Mouse (Mus musculus): Measurements from ENCODE around the gene Palm2. TPM values are rescaled to one million over a fixed set of nuclear protein-coding genes. Genes with fewer than 3 reads are reported as not detected.

Gene Palm2
- total RNA-seq, 1 experiment = 1.8 TPM

DNA sequence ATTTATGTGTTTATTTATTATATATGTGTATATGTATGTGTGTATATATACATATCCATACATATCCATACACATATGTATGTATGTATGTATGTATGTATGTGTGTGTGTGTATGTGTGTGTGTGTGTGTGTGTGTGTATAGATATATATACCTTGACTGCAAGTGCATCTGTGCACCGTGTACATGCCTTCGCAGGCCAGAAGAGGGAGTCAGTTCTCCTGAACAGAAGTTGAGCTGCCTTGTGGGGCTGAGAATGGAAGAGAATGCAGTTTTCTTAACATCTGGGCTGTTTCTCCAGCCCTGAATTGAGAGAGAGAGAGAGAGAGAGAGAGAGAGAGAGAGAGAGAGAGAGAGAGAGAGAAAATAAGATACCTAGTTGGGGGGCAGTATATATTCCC is 289.6 kb downstream of the Palm2 start:
- Histone ChIP-seq H3K27ac (ENCODE audit: insufficient read depth, low read depth, low read length, poor library complexity, severe bottlenecking) (no peak overlapping the region), H3K4me1 (ENCODE audit: control insufficient read depth in 2 of 2, insufficient read depth in 2 of 2, low read length in 2 of 2, poor library complexity in 1 of 2) (peaks cover 0 to 4% of the 10 kb centered on the region in 2 experiments; a peak in 1 of 4 replicates), H3K9me3 (ENCODE audit: control insufficient read depth, insufficient read depth, low read depth, low read length) (no peaks in the 10 kb centered on the region), H3K9ac (ENCODE audit: insufficient read depth, low read depth, low read length, poor library complexity, severe bottlenecking) (no peak overlapping the region), H3K4me3 (ENCODE audit: insufficient read depth in 1 of 2, low read depth in 1 of 2, low read length in 2 of 2, poor library complexity in 1 of 2, severe bottlenecking in 1 of 2) (no peak overlapping the region), H3K36me3 (ENCODE audit: control insufficient read depth, insufficient read depth, low read length, poor library complexity, severe bottlenecking) (no peaks in the 10 kb centered on the region)
- in situ Hi-C loops (cut with MboI; ENCODE audit: low sequenced_read_pairs in 2 of 2, unreplicated experiment in 2 of 2) = no loop called here
- peak; percentile 37 for DNase-seq (ENCODE audit: low read depth, low spot score)
- TF ChIP-seq HCFC1 (IDR thresholded peaks at IDR 0.05; ENCODE audit: borderline replicate concordance, insufficient read depth, low read length) = no peak
- no peak for TF ChIP-seq ZNF384 (IDR thresholded peaks at IDR 0.05; ENCODE audit: low read depth, low read length)
- no peak for TF ChIP-seq CHD2 (IDR thresholded peaks at IDR 0.05; ENCODE audit: low read depth, low read length)
- TF ChIP-seq MAFK (IDR thresholded peaks at IDR 0.05; ENCODE audit: insufficient read depth, low read depth, low read length) = no peak
- TF ChIP-seq ZC3H11A (IDR thresholded peaks at IDR 0.05; ENCODE audit: borderline replicate concordance, low read depth, low read length) = no peak

DNA sequence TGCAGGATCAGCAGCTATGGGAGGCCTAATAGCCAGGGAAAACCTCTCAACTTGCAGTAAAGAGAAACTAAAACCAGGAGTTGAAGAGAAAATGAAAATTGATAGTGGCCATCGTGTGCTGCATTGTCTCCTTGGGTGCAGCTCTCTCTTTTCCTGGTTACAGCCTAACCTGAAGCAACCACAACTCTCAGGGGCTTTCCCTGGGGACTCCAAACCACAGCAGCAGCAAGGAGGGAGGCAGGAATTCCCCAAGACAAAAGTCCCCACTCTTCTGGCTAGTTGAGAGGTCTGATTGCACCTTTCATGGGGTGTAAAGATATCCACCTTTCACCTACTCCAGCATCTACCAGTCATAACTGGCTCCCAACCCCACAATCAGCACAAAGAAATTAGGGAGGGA is 291.5 kb downstream of the Palm2 start:
- TF ChIP-seq HCFC1 (IDR thresholded peaks at IDR 0.05; ENCODE audit: borderline replicate concordance, insufficient read depth, low read length) = no peak
- no peak for TF ChIP-seq CHD2 (IDR thresholded peaks at IDR 0.05; ENCODE audit: low read depth, low read length)
- no peak for TF ChIP-seq ZC3H11A (IDR thresholded peaks at IDR 0.05; ENCODE audit: borderline replicate concordance, low read depth, low read length)
- TF ChIP-seq ZNF384 (IDR thresholded peaks at IDR 0.05; ENCODE audit: low read depth, low read length) = no peak
- TF ChIP-seq MAFK (IDR thresholded peaks at IDR 0.05; ENCODE audit: insufficient read depth, low read depth, low read length) = no peak
- H3K9me3 ChIP-seq (ENCODE audit: control insufficient read depth, insufficient read depth, low read depth, low read length) = no peaks in the 10 kb centered on the region
- in situ Hi-C loops (cut with MboI; ENCODE audit: low sequenced_read_pairs in 2 of 2, unreplicated experiment in 2 of 2) = no loop called here

DNA sequence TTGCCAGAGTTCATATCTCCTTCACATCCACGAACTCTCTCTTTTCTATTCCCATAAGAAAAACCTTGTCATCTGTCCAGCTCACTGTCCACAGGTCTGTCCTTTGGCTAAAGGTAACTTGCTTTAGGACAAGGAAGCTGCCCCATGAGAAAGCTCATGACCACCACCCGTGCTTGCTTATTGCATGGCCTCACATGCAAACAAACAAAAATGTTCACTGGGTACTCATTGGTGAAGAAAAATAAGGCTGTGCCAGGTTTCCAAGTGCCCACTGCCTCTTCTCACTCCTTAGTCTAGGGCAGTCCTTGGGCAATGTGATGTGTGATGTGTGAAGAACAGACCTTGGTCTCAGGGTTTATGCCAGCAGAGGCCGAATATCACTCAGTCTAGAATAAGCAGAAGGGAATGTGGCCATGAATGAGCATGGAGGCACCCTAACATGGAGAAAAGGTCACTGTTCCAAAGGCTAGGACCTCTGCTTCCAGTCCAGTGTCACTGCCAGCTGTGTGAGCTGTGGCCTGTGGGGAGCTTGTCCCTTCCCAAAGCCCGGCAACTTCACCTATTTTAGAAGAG is 294.6 kb downstream of the Palm2 start:
- in situ Hi-C loops (cut with MboI; ENCODE audit: low sequenced_read_pairs in 2 of 2, unreplicated experiment in 2 of 2) = no loop called here
- H3K27ac ChIP-seq (ENCODE audit: insufficient read depth, low read depth, low read length, poor library complexity, severe bottlenecking) = no peak overlapping the region
- no peaks in the 10 kb centered on the region for H3K36me3 ChIP-seq (ENCODE audit: control insufficient read depth, insufficient read depth, low read length, poor library complexity, severe bottlenecking)
- H3K4me3 ChIP-seq (ENCODE audit: insufficient read depth in 1 of 2, low read depth in 1 of 2, low read length in 2 of 2, poor library complexity in 1 of 2, severe bottlenecking in 1 of 2) = no peak overlapping the region
- H3K9ac ChIP-seq (ENCODE audit: insufficient read depth, low read depth, low read length, poor library complexity, severe bottlenecking) = no peak overlapping the region
- TF ChIP-seq ZC3H11A (IDR thresholded peaks at IDR 0.05; ENCODE audit: borderline replicate concordance, low read depth, low read length) (no peak), ZNF384 (IDR thresholded peaks at IDR 0.05; ENCODE audit: low read depth, low read length) (no peak), CHD2 (IDR thresholded peaks at IDR 0.05; ENCODE audit: low read depth, low read length) (no peak), MAFK (IDR thresholded peaks at IDR 0.05; ENCODE audit: insufficient read depth, low read depth, low read length) (no peak), HCFC1 (IDR thresholded peaks at IDR 0.05; ENCODE audit: borderline replicate concordance, insufficient read depth, low read length) (no peak)
- DNase-seq (ENCODE audit: low read depth, low spot score) = no peak
- no peaks in the 10 kb centered on the region for H3K4me1 ChIP-seq (ENCODE audit: control insufficient read depth in 2 of 2, insufficient read depth in 2 of 2, low read length in 2 of 2, poor library complexity in 1 of 2)
- H3K9me3 ChIP-seq (ENCODE audit: control insufficient read depth, insufficient read depth, low read depth, low read length) = no peaks in the 10 kb centered on the region

More for the DNA sequence above, 291.5 kb downstream of the Palm2 start:
- DNase-seq (ENCODE audit: low read depth, low spot score) = no peak
- Histone ChIP-seq H3K9ac (ENCODE audit: insufficient read depth, low read depth, low read length, poor library complexity, severe bottlenecking) (no peak overlapping the region), H3K27ac (ENCODE audit: insufficient read depth, low read depth, low read length, poor library complexity, severe bottlenecking) (no peak overlapping the region), H3K4me1 (ENCODE audit: control insufficient read depth in 2 of 2, insufficient read depth in 2 of 2, low read length in 2 of 2, poor library complexity in 1 of 2) (peaks cover 0 to 4% of the 10 kb centered on the region in 2 experiments; a peak in 1 of 4 replicates), H3K36me3 (ENCODE audit: control insufficient read depth, insufficient read depth, low read length, poor library complexity, severe bottlenecking) (no peaks in the 10 kb centered on the region), H3K4me3 (ENCODE audit: insufficient read depth in 1 of 2, low read depth in 1 of 2, low read length in 2 of 2, poor library complexity in 1 of 2, severe bottlenecking in 1 of 2) (no peak overlapping the region)

DNA sequence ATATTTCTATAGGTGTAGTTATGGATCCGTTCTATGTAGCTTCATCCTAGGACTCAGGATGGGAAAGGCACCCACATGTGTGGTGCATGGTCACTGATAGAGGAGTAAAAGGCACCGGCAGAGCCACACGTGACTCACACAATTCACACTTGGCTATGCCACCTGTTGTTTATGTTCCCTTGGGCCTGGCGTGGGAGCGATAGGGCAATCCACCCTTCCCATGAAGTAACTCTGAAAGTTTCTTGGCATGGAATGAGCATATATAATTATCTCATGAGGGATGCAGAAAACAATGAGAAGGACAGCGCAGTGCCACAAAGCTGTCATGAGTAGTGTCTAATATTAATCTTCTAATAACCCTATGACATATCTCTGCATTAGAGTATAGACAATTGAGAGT is 296.0 kb downstream of the Palm2 start:
- Histone ChIP-seq H3K4me3 (ENCODE audit: insufficient read depth in 1 of 2, low read depth in 1 of 2, low read length in 2 of 2, poor library complexity in 1 of 2, severe bottlenecking in 1 of 2) (no peak overlapping the region), H3K9ac (ENCODE audit: insufficient read depth, low read depth, low read length, poor library complexity, severe bottlenecking) (no peak overlapping the region), H3K27ac (ENCODE audit: insufficient read depth, low read depth, low read length, poor library complexity, severe bottlenecking) (no peak overlapping the region), H3K36me3 (ENCODE audit: control insufficient read depth, insufficient read depth, low read length, poor library complexity, severe bottlenecking) (no peaks in the 10 kb centered on the region), H3K4me1 (ENCODE audit: control insufficient read depth in 2 of 2, insufficient read depth in 2 of 2, low read length in 2 of 2, poor library complexity in 1 of 2) (no peaks in the 10 kb centered on the region), H3K9me3 (ENCODE audit: control insufficient read depth, insufficient read depth, low read depth, low read length) (no peaks in the 10 kb centered on the region)
- no peak for DNase-seq (ENCODE audit: low read depth, low spot score)
- in situ Hi-C loops (cut with MboI; ENCODE audit: low sequenced_read_pairs in 2 of 2, unreplicated experiment in 2 of 2) = no loop called here
- no peak for TF ChIP-seq MAFK (IDR thresholded peaks at IDR 0.05; ENCODE audit: insufficient read depth, low read depth, low read length)
- no peak for TF ChIP-seq ZNF384 (IDR thresholded peaks at IDR 0.05; ENCODE audit: low read depth, low read length)
- TF ChIP-seq HCFC1 (IDR thresholded peaks at IDR 0.05; ENCODE audit: borderline replicate concordance, insufficient read depth, low read length) = no peak
- no peak for TF ChIP-seq ZC3H11A (IDR thresholded peaks at IDR 0.05; ENCODE audit: borderline replicate concordance, low read depth, low read length)
- no peak for TF ChIP-seq CHD2 (IDR thresholded peaks at IDR 0.05; ENCODE audit: low read depth, low read length)
